Mouse (Mus musculus) frontal cortex, postnatal 10 days (tissue): ENCODE data around the gene Fras1.

Experiments
- DNase-seq, 2 experiments: peaks; one replicate each; pipeline ENCODE4 v3.0.0; 2022; ENCODE audit warnings: low spot score in 2 of 2, mixed read lengths in 1 of 2

Fras1 gene

DNA sequence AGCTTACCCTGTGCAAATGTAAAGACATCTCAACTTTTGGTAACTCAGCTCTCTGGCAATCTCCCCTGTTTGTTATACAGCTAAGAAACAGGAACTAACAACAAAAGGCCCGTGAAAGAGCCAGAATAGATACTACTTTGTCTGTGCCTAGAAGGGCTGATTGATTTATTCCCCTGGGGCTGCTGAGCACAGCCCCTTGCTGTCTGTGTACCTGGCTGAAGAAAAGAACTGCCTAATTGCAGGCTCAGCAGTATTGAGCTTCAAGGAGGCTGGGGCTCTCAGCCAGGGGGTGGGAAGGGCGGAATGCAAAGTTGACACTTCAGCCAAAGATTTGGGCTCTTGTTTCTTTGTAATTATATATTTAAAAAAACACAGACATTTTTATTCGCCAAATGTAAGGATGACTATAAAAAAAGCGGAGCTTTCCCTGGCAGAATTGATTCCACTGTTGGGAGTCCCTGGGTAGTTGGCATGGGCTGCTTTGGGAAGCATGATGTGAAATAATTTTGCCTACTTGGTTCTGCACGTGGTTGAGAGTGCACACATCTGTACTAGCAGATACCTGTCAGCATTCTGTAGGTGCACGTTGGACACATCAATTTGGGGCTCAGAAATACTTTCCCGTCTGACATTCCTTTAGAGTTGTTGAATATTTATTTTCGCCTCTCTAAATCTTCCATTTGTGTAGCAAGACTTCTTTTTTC lies 31.5 kb downstream of the Fras1 start:
- no peak for DNase-seq

DNA sequence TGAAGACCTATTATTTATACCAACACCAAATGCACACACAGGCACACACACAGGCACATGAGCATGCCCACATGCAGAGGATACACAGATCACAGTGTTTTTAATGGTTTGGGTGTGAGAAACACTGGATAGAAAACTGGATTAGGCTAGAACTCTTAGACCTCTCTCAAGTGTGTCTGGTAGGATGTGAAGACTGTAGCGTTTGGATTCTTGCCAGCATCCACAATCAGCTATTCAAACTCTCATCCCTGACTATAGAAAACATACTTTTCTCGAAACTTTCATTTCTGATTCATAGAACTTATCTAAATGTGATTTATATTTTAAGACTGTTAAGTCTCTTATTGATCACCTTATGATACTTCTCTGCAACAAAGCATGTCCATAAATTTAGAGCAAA lies 34.5 kb downstream of the Fras1 start:
- DNase-seq, result no peak

DNA sequence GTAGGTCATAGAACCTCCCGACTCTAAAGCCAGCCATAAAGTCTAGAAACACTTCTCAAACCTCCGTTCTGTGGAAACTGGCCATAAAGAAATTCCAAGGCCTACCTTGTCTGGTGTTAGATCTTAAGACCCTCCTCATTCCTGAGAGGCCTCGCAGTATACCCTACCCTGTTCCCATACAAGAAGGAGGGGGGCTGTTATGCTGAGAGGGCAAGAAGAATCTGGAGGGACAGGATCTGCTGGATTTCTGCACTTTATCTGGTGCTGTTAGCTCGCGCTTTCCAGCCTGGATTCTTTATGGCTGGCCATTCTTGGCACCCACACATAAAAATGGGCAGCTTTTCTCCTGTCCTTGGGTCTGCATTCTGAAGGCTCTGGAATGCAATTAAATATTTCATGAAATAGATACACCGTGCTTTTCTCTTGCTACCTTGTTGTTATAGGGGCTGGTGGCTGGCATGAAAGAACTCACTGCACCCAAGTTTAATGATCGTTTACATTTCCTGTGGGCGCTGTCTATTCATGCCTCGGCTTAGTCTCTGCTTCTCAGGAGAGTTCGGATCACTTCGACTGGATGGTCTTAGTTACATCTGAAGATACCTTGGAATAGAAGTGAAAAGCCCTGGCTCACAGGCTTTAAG lies 39.1 kb downstream of the Fras1 start:
- no peak for DNase-seq

DNA sequence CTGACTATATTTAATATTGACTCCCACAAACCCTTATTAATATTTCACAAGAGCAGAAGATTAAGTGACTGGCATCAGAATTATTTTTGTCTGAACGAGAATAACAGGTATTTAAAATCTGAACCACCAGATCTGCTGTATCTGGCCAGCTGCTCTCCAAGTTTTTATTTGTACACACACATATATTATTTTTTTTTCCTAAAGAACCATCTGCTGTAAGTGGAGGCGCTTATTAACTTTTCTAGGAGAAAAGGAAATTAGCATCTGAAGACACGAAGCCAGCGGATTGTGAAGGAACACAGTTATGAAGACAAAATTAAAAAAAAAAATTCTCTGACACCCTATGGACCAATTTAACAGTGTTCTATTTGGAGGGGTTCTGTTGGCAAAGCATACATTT lies 43.4 kb downstream of the Fras1 start:
- no peak for DNase-seq

DNA sequence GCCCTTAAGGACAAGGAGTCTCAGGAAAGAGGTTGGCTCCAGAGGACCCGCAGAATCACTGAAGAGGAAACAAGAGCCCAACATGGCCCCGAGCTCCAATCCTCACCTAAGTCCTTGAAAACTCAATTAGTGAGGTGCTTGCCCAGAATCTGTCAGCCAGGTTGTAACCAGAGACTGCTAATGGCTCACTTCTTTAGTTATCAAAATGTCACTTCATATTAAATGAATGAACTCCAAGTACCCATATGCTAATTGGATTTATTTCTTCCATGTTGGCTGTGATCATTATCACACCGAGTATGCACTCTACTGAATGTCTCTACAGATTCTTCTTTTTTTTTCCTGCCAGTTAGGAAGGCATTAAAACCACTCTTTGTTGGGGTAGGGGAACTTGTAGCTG lies 47.8 kb downstream of the Fras1 start:
- DNase-seq, result no peak

DNA sequence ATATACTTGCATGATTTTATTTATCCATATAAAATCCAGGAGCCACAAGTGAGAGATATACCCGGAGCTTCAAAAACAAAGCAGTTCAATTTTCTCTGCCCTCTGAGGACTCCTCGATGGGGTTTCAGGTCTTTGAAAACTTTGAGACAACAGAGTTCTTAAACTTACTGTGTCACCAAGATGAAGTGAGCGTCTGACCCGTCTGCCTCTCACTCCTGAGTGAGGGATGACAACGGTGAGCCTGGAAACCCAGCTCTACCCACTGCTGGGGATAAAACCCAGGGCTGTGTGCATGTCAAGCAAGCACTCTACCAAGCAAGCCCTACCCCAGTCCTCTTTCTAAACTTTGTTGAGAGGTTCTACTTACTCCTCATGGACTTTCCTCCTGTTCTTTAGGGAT lies 49.0 kb downstream of the Fras1 start:
- DNase-seq, result no peak

DNA sequence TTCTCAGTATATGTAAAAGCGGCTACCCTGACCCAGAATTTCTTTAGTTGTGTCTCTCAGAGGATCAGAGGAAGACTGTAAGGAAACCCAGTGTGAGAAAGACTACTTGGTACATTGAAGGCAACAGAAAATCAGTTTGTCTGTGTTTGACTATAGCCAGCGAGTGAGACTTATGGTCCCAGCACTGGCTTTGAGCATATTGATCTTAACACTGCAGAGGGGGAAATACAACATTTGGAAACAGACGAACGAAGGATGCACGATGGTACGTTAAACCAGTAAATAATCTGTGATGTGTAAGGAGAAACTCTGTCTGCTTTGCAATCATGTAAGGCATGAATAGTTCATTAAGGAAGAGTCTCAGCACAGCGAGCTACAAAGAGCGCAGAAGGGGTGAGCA lies 51.6 kb downstream of the Fras1 start:
- no peak for DNase-seq

DNA sequence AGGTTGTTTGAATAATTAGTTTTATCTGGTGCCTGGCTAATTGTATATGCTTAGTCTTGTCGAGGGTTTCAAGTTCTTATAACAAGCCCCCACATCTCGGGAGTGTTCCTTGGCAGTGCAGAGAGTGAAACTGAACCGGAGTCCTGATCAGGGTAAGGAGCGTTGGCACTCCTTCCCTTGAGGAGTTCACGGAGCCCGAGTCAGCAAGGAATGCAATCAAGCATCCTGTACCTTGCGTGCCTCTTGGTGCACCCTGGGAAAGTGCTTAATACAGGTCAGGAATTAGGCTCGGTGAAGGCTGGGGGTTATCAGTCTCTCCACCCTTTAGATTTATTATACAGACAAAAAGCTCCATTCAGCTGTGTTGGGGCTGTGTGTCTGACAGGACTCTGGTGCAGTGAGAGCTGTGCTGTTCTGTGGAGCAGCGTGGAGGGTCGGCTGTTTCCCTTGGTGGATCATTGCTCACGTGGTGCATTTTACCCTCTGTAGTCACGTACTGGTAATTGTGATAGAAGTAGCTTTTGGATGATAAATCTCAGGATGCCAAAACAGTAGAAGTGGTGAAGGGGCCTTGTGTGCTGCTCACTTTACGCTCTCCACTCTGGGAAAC lies 55.9 kb downstream of the Fras1 start:
- no peak for DNase-seq

DNA sequence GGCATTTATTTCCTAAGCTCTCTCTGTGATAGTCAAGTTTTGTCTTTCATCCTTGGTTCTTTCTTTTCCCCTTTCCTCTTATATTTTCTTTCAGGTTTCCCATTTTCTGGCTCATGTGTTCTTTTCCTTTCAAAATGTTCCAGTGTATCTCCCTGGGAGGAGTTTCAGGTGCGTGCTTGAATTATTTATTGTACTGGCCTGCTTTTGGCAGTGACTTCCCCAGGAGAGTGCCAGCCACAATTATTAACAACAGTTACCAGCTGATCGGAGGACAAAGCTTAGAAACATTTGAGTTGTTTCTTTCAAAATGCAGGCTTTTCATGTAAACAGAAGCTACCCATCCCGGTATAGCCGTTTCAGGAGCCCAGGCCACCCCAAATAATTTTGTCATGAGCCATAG lies 64.1 kb downstream of the Fras1 start:
- DNase-seq, result no peak

DNA sequence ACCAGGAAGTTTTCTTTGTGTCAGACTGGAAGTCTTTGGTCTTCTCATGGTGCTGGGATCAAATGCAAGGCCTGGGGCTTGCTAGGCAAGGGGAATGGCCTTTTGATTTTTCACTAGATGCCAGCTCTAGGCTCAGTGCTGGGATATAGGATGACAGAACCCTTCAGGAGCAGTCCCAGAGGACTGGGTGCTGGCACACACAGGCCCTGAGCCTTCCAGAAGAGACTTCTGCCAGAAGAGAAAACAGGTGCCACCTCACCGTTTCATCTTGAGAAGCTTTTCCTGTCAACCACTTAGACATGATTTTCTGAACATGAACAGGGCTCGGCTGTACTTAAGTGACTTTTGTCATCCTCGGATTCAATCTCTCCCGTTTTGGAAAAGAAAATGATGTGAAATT lies 66.1 kb downstream of the Fras1 start:
- DNase-seq, result no peak

DNA sequence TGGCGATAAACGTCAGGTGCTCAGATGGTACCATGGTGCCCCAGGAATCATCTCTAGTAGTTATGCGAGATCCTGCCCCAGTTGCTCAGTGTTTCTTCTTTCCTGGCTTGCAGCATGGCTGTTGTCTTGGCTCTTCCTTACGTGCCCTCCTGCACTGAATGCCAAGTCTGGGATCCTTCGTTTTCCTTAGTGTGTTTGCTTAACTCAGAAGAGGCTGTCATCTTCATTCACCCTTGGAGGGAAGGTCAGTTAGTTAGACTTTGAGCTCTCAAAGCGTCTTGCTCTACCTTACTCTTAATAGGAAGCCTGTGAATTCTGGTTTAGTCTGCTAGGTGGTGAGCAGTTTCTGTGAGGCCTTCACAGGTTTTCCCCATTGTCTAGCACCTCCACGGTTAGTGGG lies 73.7 kb downstream of the Fras1 start:
- DNase-seq, result no peak

DNA sequence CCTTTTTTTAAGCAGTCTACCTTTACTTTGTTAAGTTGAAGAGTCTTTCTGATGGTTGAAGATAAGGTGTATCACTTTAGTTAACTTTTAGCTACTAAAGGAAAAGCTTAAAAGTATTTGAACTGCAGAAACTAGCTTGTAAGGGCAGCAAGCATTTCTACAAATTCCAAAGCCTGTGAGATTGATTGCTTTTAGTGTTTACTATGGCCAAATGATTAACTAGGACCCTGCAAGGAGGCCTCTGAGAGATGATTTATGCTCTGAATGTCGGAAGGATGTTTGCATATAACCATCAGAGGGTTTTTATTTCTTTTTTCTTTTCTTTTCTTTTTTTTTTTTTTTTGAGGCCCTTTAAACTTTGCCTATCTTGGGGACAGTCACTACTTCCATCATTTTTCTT lies 78.3 kb downstream of the Fras1 start:
- no peak for DNase-seq

DNA sequence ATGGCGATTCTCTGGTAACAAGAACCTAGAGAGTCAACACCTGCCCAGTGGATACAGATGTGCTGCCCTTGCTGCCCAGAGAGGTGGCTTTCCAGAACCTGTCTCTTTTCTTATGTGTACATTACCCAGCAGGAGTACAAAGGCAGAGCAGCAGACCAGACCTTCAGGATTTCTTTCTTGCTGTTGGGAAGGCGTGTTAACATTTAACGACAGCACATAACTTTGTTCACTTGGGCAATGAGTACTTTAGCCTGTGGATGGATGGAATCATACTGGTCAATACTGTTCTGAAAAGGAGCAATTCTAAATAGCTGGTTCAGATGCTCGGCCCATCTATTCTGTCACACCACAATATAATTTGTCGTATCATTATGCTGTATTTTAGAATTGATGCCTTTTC lies 79.6 kb downstream of the Fras1 start:
- no peak for DNase-seq

DNA sequence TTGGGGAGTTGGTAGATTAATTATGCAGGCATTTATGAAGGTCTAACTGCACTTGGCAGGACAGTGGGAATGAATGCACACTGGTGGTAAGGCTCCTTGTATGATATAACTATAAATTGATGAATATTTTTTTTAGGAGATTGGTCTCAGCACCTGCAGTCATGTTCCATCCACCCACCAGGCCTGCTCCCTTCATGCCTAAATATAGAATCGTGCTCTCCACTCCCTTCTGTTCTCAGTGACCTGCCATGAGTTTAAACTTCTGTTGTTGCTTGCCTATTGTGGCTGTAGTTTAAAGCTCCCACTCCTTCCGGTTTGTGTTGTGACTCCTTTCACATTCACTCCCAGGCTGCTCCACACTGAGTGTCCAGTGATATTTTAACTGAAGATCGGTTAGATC lies 80.7 kb downstream of the Fras1 start:
- DNase-seq, result no peak

DNA sequence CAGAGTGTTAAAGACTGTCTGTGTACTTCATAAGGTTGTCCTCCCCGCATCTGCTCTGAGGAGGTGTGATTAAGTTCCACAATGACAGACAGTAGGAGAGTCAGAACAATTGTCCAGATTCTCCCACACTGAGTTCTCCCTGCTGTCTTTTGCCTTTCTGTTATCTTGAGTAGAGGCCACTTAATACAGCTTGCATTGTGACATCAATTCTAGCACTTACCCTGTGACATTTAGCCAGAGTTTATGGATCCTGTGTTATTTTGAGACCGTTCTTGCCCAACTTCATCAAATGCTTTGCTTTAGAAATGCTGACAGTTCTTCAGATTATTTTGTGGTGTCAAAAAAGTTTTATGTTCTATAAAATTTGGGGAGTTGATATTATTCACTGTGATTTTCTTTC lies 81.5 kb downstream of the Fras1 start:
- DNase-seq, result no peak

DNA sequence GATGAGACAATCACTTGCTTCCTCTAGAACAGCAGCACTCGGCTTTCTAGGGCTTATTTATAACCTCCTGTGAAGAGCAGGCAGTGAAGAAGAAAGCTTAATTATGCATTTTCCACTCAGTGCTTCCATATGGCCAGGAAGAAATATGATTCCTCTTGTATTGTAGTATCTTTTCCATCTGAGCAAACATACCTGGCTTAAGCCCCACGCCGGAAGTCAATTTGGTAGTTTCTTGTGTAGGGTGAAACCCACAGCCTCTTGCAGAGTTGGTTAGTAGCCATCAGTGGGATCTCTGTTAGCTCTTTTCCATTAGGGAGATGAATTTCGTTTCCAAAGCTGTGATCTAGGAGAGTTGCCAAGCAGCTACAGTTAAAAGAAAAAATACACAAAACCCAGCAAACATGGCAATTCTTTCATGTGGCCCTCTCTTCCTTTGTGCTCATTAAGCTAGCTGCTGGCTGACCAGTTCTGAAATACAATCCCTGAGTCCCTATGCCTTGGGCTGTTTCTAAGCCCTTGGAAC lies 83.7 kb downstream of the Fras1 start:
- no peak for DNase-seq

DNA sequence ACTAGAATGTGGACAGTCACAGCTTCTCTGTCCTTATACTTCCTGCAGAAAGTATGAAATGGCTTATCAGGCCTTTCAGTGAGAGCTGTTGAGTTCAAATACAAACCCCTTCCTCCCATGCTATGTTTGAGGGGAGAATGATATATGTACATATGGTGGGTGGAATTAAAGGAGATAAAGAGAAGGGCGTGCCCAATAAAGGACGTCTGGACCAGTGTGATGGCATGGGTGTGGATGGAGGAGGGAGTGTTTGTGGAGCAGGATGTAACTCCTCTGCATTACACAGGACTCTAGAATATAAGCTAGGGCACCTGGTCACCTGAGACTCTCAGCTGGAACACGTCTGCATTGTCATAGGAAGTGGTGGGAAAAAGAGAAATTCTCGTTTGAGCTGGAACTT lies 85.8 kb downstream of the Fras1 start:
- no peak for DNase-seq

DNA sequence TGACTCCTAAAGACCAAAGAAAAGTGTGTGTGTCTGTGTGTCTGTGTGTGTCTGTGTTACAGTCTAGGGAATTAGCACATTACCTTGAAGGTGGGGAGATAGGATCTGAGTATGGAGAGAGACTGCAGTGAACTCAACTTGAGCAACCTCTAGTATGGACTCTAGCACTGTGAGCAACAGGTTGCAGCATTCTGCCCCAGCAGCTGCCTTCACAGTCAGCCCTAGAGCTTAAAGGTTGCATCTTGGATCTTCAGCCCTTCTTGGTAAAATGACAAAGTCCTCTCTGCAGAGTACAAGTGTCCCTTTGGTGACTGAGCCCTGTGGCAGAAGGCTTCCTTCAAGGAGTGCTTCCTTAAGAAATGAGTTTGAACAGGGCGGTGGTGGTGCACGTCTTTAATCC lies 88.4 kb downstream of the Fras1 start:
- no peak for DNase-seq

DNA sequence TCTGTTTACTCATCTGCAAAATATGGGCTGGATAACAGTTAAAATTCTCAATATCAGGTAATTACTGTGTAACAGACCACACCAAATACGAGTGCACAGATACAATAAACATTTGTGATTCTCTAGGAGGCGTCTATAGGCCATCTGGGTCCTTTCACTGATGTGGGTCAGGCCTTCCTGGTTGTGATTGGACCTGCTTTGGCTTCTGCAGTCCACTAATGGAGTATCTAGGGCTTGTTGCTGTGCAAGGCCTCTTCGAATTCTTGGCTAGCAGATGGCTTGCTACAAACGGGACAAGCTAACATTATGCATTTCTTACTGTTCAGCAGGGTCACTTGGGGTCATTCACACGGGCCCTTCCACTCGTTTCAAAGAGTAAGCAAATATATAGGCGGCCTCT lies 92.7 kb downstream of the Fras1 start:
- no peak for DNase-seq

DNA sequence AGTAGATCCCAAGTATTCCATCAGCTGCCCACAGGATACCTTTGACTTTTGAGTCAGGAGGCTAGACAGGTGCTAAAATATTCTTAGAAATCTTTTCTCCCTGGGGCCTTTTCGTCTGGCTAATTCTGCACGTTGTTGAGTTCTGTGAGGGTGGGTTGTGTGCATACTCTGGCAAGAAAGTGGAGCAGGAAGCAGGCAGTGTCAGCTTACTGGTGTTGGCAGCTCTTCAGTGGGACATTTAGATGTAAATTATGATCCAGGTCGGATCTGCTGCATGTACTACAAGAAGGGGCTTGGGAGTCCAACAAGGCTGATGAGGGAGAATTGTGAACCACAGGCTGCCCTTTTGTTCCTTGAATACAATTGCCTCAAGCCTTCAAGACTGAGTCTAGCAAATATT lies 98.2 kb downstream of the Fras1 start:
- DNase-seq, result no peak

DNA sequence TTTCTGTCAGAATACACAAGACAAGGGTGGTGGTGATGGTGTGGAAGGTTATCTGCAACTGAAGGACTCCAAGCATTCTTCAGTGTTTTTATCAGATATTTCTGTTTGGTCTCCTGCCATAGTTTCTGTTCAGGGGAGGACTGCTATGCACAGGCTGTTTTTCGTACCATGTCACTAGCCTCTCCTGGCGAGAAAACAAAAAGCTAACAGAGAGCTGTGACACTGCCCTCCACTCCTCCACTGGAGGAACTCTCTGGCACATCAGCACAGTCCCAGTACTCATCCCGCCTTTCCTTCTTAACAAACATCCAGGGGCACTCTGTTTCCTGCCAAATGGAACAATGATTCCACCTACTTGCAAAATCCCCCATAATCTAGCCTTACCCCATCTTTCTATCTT lies 101.7 kb downstream of the Fras1 start:
- DNase-seq, result no peak

DNA sequence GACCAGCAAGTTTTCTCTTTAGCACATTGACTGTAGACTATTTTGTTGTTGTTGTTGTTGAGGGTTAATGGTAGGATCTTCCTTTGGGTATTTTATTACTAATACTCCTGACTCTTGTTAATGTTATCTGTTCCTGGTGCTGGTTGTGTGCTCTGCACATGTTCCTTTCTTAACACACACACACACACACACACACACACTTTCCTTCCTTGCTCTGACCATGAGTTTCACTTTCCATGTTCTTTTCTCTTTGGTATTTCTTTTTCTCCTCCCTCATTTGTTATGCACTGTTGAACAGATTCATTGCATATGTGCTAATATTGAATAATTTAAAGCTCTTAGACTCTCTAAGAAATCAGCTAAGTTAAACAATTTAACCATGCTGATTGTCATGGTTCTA lies 105.2 kb downstream of the Fras1 start:
- no peak for DNase-seq

DNA sequence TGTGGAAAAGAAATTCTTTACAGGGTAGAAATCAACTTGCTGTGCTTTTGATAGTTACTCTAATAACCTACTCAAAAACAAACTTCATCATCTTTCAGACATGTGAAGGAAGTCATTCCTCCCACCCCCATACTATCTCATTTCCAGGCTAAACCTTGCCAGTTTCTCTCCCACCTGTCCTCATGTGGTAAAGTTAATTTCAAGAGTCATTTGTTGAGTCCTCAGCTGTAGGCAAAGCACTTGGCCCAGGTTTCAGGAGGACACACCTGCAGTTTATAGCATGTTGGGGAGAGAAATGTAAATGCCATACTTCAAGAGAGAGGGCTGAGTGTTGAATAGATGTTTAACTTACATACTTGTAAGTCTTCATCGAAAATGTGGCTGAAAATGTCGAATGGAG lies 107.4 kb downstream of the Fras1 start:
- DNase-seq, result no peak
